Mouse (Mus musculus): ENCODE data around the gene Tpbpa.
"Not testable (repeated sequence)": the region's sequence is repeated elsewhere in the genome, so short reads cannot be mapped to it uniquely, and the experiment has no call there.

Gene Tpbpa

DNA sequence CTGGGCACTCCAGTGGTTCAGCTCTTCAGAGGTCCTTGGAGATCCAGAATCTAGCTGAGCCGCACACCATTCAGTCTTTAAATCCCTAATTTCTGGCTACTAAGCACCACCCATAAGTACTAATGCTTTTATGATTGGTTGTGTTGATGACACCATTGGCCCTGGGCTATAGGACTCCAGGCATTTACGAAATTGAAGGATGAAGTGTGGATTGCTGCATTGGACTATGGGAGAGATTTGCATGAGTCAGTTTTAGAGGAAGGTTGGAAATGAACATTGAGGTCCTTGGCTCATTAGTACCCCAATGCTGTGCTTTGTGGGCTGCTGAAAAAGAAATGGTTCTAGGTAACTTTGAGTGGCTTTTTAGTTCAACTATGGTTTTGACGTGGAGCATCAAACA is at the start of gene Tpbpa:
Gene Tpbpa (minus strand): TSS at position 101 of the 400 bp plus-strand sequence.
- in situ Hi-C loops (cut with MboI, MseI), result not testable (repeated sequence)

DNA sequence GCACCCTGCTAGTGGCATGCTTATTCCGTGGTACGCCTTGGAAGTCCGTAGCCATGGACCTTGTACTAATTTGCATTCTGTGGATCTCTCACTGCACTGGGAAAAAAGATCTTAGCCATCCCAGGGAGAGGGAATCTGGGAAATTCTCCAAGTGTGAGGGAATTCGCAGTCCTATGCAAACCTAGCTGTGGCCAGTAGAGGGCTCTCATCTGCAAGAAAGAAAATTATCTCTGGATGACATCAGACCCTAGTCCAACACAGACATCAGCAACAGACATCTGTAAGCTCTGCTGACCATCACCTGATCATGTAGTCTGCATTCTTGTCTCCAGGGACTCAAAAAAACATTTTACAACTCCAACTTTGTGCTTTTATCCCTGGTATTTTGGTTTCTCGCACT is 45.1 kb upstream of the Tpbpa start:
- in situ Hi-C loops (cut with MboI, MseI), result not testable (repeated sequence)

DNA sequence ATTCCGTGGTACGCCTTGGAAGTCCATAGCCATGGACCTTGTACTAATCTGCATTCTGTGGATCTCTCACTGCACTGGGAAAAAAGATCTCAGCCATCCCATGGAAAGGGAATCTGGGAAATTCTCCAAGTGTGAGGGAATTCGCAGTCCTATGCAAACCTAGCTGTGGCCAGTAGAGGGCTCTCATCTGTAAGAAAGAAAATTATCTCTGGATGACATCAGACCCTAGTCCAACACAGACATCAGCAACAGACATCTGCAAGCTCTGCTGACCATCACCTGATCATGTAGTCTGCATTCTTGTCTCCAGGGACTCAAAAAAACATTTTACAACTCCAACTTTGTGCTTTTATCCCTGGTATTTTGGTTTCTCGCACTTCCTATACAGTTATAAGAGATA is 30.5 kb upstream of the Tpbpa start:
- in situ Hi-C loops (cut with MboI, MseI), result not testable (repeated sequence)

DNA sequence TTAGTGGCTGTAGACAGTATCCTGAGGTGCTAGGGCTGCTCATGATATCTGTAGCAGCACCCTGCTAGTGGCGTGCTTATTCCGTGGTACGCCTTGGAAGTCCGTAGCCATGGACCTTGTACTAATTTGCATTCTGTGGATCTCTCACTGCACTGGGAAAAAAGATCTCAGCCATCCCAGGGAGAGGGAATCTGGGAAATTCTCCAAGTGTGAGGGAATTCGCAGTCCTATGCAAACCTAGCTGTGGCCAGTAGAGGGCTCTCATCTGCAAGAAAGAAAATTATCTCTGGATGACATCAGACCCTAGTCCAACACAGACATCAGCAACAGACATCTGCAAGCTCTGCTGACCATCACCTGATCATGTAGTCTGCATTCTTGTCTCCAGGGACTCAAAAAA is 22.2 kb upstream of the Tpbpa start:
- in situ Hi-C loops (cut with MboI, MseI), result not testable (repeated sequence)

DNA sequence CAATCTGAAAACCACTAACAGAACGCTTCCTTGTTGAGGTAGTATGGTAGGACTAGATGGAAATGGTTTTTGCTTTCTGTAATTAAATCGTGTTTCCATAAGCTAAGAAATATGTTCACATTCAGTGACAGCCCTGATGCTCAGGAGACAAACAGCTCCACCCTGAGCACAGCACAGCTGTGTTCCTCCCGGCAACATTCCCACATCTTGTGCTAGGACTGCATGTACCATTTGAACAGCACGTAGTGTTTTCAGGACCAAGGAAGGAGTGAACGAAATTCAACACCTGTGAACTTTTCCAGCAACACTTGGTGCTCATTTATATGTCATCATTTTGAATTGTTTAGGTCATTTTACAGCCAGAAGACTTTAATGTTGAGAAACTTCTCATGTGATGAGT is 19.9 kb upstream of the Tpbpa start:
- in situ Hi-C loops (cut with MboI, MseI), result no loop called here

DNA sequence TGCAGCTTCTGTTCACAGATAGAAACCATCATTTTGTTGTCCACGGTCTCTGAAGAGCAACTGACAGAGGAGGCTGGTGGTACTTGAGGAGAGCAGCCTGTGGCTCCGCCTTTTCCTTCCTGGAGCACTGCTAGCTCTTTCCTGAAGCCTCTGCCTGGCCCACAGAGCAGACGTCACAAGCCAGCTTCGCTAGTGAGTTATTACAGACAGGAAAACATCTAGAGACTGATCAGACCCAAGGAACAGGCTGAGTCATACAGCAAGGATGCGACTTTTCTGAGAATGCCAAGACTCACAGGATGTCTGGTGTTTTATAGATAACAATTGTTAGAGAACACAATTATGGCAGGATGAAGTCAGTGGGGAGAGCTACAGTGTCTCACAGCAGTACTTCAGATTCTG is 5.3 kb downstream of the Tpbpa start, which contains the start of the genes Gm49391 and Ctla2a:
Gene Gm49391 (minus strand): TSS at position 72 of the 402 bp plus-strand sequence.
Gene Ctla2a (minus strand): TSS at position 126 of the 402 bp plus-strand sequence.
- in situ Hi-C loops (cut with MboI, MseI), result no loop called here

DNA sequence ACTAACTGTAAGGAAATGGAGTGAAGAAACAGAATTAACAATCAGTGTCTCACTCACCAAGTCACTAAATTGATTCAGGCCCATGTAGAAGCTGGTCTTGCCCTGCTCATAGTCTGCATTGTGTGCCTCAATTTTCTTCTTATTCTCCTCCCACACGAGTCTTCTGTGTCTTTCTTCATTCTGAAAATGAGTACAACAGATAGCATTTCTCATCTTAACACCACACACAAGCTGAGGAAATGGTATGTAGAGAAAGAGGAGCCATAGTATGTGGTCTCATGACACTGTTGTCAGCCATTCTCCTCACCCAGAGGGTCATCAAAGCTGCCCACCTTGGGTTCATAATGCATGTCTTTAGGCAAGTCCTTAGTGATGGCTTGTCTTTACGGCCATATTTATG is 6.3 kb downstream of the Tpbpa start, which contains the start of gene Gm49393:
Gene Gm49393 (minus strand): TSS at position 101 of the 400 bp plus-strand sequence.
- in situ Hi-C loops (cut with MboI, MseI), result not testable (repeated sequence)

DNA sequence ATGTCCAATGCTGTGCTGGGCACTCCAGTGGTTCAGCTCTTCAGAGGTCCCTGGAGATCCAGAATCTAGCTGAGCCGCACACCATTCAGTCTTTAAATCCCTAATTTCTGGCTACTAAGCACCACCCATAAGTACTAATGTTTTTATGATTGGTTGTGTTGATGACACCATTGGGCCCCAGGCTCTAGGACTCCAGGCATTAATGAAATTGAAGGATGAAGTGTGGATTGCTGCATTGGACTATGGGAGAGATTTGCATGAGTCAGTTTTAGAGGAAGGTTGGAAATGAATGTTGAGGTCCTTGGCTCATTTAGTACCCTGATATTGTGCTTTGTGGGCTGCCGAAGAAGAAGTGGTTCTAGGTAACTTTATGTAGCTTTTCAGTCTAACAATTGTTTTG is 37.0 kb downstream of the Tpbpa start, which contains the start of gene Tpbpb:
Gene Tpbpb (minus strand): TSS at position 101 of the 400 bp plus-strand sequence.
- in situ Hi-C loops (cut with MboI, MseI), result not testable (repeated sequence)

DNA sequence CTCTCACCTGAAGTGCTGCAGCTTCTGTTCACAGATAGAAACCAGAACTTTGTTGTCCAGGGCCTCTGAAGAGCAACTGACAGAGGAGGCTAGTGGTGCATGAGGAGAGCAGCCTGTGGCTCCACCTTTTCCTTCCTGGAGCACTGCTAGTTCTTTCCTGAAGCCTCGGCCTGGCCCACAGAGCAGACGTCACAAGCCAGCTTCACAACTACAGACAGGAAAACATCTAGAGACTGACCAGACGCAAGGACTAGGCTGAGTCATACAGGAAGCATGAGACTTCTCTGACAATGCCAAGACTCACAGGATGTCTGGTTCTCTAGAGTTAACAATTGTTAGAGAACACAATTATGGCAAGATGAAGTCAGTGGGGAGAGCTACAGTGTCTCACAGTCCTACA is 44.5 kb downstream of the Tpbpa start, which contains the start of gene Ctla2b:
Gene Ctla2b (minus strand): TSS at position 120 of the 400 bp plus-strand sequence.
- in situ Hi-C loops (cut with MboI, MseI), result no loop called here

DNA sequence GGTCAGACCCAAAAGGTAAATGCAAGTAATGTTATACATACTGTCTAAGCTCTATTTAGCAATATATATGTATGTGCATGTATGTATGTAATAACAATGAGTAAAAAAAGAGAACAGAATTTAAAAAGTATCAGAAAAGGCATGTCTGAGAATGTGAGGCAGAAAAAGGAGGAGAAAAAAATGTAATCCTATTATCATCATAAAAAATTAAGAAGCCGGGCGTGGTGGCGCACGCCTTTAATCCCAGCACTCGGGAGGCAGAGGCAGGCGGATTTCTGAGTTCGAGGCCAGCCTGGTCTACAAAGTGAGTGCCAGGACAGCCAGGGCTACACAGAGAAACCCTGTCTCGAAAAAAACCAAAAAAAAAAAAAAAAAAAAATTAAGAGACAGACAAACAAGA is 45.0 kb downstream of the Tpbpa start, which contains the start of gene Gm49392:
Gene Gm49392 (minus strand): TSS at position 101 of the 400 bp plus-strand sequence.
- in situ Hi-C loops (cut with MboI, MseI), result not testable (repeated sequence)

DNA sequence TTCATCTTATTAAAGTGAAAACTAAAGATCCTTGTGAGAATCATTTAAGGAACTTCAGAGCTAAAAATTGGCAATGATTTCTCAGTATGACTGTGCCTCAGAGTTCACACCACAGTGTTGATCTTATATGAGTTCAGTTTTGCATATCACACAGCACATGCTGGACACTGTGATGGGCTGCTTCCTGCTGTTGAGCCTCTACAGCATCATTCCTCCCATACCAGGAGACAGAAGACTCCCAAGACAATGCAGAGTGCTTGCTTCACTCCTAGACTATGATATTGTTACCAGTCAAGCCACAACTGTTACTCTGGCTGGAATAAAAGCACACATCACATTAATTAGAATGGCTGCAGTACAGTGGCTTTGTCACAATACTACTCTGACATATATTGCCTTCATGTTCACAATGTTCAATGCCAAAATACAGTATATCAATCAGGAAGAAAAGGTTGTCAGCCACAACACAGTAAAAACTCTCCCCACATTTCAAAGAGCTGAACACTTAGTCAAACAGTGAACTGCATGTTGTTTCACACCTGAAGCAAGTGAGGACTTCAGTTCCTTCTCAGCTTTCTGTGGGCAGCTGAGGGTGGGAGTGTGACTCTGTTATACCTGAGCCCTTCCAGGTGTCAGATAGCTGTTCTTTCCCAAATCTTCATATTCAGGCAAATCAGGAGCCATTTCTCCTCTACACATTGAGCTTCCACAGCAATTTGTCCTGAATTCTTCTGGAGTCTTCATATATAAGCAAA is 46.2 kb downstream of the Tpbpa start:
- in situ Hi-C loops (cut with MboI, MseI), result no loop called here

DNA sequence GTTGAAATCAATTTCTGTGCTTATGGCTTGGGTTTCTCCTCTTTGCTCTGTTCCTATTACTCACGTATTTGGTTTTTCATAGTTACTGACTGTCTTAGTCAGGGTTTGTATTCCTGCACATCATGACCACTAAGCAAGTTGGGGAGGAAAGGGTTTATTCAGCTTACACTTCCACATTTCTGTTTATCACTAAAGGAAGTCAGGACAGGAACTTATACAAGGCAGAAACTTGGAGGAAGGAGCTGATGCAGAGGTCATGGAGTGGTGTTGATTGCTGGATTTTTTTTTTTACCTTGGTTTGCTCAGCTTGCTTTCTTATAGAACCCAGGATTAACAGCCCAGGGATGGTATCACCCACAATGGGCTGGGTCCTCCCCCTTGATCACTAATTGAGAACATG is 49.5 kb downstream of the Tpbpa start:
- in situ Hi-C loops (cut with MboI, MseI), result no loop called here
